Mouse (Mus musculus): ENCODE measurements around the gene Pde7b. TPM values are rescaled to one million over a fixed set of nuclear protein-coding genes. Genes with fewer than 3 reads are reported as not detected.

Gene Pde7b
- polyA plus RNA-seq, 1 experiment from 2014 or later: 2.1 TPM

DNA sequence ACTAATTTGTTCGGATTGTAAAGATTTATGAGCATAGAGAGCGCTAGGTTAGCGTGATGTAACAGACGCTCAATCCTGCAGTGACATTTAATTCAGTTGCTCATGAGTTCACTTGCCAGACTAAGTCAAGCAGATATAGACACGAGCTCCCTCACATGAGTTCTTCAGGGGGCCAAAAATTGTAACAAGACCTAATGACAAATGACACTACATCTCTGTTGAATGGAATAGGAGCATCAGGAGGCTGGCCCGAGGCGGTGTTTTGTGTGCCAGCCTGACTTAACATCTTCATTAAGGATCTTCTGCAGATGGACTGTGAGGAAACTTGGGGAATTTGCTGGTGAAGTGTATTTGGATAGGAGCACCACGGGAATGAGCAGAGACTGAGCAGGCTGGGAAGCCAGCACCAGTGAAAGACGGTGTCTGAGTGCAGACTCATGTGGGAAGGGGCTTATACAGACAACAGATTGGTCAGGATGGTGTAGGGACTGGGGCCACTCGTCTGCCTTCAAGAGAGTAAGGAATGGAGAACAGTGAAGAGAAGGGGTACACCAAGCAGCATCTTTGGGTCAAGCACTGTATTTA lies 303.5 kb downstream of the Pde7b start:
- DNase-seq (ENCODE audit: low spot score) (peak; percentile 17), ATAC-seq (replicated peaks; ENCODE audit: low FRiP score, low read depth) (no peak)
- Histone ChIP-seq H3K9me3 (replicated peaks; ENCODE audit: low read length) (no peaks in the 10 kb centered on the region), H3K4me1 (replicated peaks; ENCODE audit: insufficient read depth, low read length) (0 out of 2 replicates have a peak, but pooled peaks cover 6% of the 10 kb centered on the region), H3K36me3 (ENCODE audit: insufficient read depth, low read length) (no peaks in the 10 kb centered on the region), H3K27ac (no peak overlapping the region), H3K27me3 (ENCODE audit: insufficient read depth, low read length) (no peaks in the 10 kb centered on the region), H3K4me3 (replicated peaks; ENCODE audit: low read depth, low read length) (no peak overlapping the region), H3K9ac (ENCODE audit: low read depth, low read length) (no peak overlapping the region), H3K4me2 (ENCODE audit: low read length) (no peak overlapping the region)
- 58% methylated on average over 10 of the region's 10 CpGs for WGBS
- no peak for TF ChIP-seq CTCF (IDR thresholded peaks at IDR 0.05; ENCODE audit: low read depth)

GRCm38 (mm10) chr10:20420296-20420695 lies 304.6 kb downstream of the Pde7b start:
- no peaks in the 10 kb centered on the region for H3K36me3 ChIP-seq (ENCODE audit: insufficient read depth, low read length)
- no peak for TF ChIP-seq CTCF (IDR thresholded peaks at IDR 0.05; ENCODE audit: low read depth)
- no peak overlapping the region for H3K4me3 ChIP-seq (replicated peaks; ENCODE audit: low read depth, low read length)
- no peak overlapping the region for H3K27ac ChIP-seq
- no peak overlapping the region for H3K4me2 ChIP-seq (ENCODE audit: low read length)
- no peaks in the 10 kb centered on the region for H3K9me3 ChIP-seq (replicated peaks; ENCODE audit: low read length)
- H3K9ac ChIP-seq (ENCODE audit: low read depth, low read length): no peak overlapping the region
- peak; percentile 22 for DNase-seq (ENCODE audit: low spot score)
- no peak for ATAC-seq (replicated peaks; ENCODE audit: low FRiP score, low read depth)
- WGBS: 44% methylated on average over 7 of the region's 7 CpGs
- 0 out of 2 replicates have a peak, but pooled peaks cover 6% of the 10 kb centered on the region for H3K4me1 ChIP-seq (replicated peaks; ENCODE audit: insufficient read depth, low read length)
- H3K27me3 ChIP-seq (ENCODE audit: insufficient read depth, low read length): no peaks in the 10 kb centered on the region

DNA sequence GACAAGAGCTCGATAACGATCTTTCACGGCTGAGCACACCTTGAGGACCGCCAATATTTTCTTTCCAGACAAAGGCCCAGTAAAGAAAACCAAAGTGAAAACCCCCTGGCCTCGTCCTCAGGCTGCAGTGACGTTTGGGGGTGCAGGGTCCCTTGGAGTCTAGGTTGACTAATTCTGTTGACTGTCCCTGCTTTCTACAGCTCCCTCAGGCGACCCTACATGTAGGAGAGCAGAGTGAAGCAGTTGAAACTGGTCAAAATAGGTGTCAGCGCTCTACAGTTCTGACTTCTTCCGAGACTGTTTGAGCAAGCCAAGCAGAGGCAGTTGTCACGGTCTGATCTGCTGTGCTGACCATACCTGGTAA lies 306.0 kb downstream of the Pde7b start:
- Histone ChIP-seq H3K4me2 (ENCODE audit: low read length) (no peak overlapping the region), H3K9ac (ENCODE audit: low read depth, low read length) (no peak overlapping the region), H3K4me3 (replicated peaks; ENCODE audit: low read depth, low read length) (no peak overlapping the region), H3K4me1 (replicated peaks; ENCODE audit: insufficient read depth, low read length) (0 out of 2 replicates have a peak, but pooled peaks cover 6% of the 10 kb centered on the region), H3K9me3 (replicated peaks; ENCODE audit: low read length) (no peaks in the 10 kb centered on the region), H3K27me3 (ENCODE audit: insufficient read depth, low read length) (no peaks in the 10 kb centered on the region), H3K27ac (peak overlapping the region; percentile 34; the same call in 1 of the 2 replicates), H3K36me3 (ENCODE audit: insufficient read depth, low read length) (no peaks in the 10 kb centered on the region)
- 54% methylated on average over 10 of the region's 10 CpGs for WGBS
- ATAC-seq (replicated peaks; ENCODE audit: low FRiP score, low read depth) (no peak; the same call in 1 of the 2 replicates), DNase-seq (ENCODE audit: low spot score) (no peak)
- no peak for TF ChIP-seq CTCF (IDR thresholded peaks at IDR 0.05; ENCODE audit: low read depth)

DNA sequence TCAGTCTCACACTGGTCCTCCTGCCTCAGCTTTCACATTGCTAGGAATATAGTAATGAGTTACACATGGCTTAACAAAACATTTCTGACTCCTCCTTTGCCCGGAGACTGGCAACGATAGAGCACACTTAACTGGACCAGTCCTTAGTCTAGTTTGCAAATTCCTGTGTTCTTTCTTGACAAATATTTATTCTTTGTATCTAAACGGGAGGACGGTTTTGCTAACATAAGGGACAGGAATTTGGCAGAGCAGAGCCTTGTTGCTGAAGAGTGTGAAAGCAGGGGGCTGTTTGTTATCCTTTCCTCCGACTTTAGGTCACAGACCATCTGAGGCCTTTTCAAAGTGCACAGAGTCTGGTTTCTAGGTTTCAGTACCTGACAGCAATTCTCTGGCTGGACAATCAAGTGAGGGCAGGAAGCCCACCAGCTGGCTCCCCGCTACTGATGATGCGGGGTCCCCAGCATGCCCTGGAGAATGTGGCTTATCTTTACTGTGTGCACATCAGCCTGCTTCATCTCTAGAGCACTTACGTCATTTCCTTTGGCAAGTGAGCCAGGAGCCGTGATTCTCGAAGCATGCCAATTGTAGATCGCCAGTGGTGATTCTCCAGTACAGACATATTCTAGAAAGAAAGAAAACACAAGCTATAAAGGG lies 306.5 kb downstream of the Pde7b start:
- 41% methylated on average over 11 of the region's 11 CpGs for WGBS
- Histone ChIP-seq H3K9ac (ENCODE audit: low read depth, low read length) (no peak overlapping the region), H3K4me1 (replicated peaks; ENCODE audit: insufficient read depth, low read length) (0 out of 2 replicates have a peak, but pooled peaks cover 6% of the 10 kb centered on the region), H3K27ac (peak overlapping the region; percentile 34; the same call in 1 of the 2 replicates), H3K27me3 (ENCODE audit: insufficient read depth, low read length) (no peaks in the 10 kb centered on the region), H3K9me3 (replicated peaks; ENCODE audit: low read length) (no peaks in the 10 kb centered on the region), H3K36me3 (ENCODE audit: insufficient read depth, low read length) (0 out of 2 replicates have a peak, but pooled peaks cover 2% of the 10 kb centered on the region), H3K4me3 (replicated peaks; ENCODE audit: low read depth, low read length) (no peak overlapping the region), H3K4me2 (ENCODE audit: low read length) (no peak overlapping the region)
- ATAC-seq (replicated peaks; ENCODE audit: low FRiP score, low read depth): no peak
- DNase-seq (ENCODE audit: low spot score): peak; percentile 39
- no peak for TF ChIP-seq CTCF (IDR thresholded peaks at IDR 0.05; ENCODE audit: low read depth)

GRCm38 (mm10) chr10:20409181-20409580 lies 315.7 kb downstream of the Pde7b start:
- DNase-seq (ENCODE audit: low spot score) (peak; percentile 29), ATAC-seq (replicated peaks; ENCODE audit: low FRiP score, low read depth) (no peak)
- TF ChIP-seq CTCF (IDR thresholded peaks at IDR 0.05; ENCODE audit: low read depth): no peak
- Histone ChIP-seq H3K36me3 (ENCODE audit: insufficient read depth, low read length) (0 out of 2 replicates have a peak, but pooled peaks cover 2% of the 10 kb centered on the region), H3K4me1 (replicated peaks; ENCODE audit: insufficient read depth, low read length) (no peaks in the 10 kb centered on the region), H3K4me2 (ENCODE audit: low read length) (no peak overlapping the region), H3K9ac (ENCODE audit: low read depth, low read length) (no peak overlapping the region), H3K9me3 (replicated peaks; ENCODE audit: low read length) (no peaks in the 10 kb centered on the region), H3K4me3 (replicated peaks; ENCODE audit: low read depth, low read length) (no peak overlapping the region), H3K27ac (no peak overlapping the region), H3K27me3 (ENCODE audit: insufficient read depth, low read length) (no peaks in the 10 kb centered on the region)
- WGBS: 62% methylated on average over 10 of the region's 10 CpGs

DNA sequence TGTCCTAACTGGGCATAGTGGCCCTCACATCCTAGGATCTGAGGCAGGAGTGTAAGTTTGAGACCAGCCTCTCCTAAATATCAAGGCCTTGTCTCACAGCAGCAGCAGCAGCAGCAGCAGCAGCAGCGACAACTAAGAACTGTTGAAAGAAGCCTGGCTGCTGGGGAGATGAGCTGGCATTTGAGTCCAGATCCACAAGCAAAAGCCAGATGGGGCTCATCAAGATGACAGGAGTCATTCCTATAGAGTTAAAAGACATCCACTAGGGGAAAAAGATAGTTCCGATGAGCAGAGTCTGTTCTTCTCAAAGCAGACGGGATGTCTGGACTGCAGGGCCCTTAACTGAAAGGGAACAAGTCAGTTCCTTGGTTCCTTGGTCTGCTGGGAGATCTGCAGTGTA lies 316.5 kb downstream of the Pde7b start:
- Histone ChIP-seq H3K9ac (ENCODE audit: low read depth, low read length) (no peak overlapping the region), H3K9me3 (replicated peaks; ENCODE audit: low read length) (no peaks in the 10 kb centered on the region), H3K27me3 (ENCODE audit: insufficient read depth, low read length) (no peaks in the 10 kb centered on the region), H3K4me2 (ENCODE audit: low read length) (no peak overlapping the region), H3K4me1 (replicated peaks; ENCODE audit: insufficient read depth, low read length) (no peaks in the 10 kb centered on the region), H3K4me3 (replicated peaks; ENCODE audit: low read depth, low read length) (no peak overlapping the region), H3K36me3 (ENCODE audit: insufficient read depth, low read length) (no peaks in the 10 kb centered on the region), H3K27ac (no peak overlapping the region)
- peak; percentile 36 for DNase-seq (ENCODE audit: low spot score)
- 50% methylated on average over 3 of the region's 3 CpGs for WGBS
- ATAC-seq (replicated peaks; ENCODE audit: low FRiP score, low read depth): no peak
- TF ChIP-seq CTCF (IDR thresholded peaks at IDR 0.05; ENCODE audit: low read depth): no peak

Data from kidney, postnatal 0 days (tissue).